Mouse (Mus musculus) retina, postnatal 7 days (tissue): ENCODE data around the gene Gm28048.

Source experiments
- DNase-seq: peaks from one replicate; pipeline ENCODE4 v3.0.0-alpha.2; 2012; ENCODE audit warnings: low read depth, low spot score

Gm28048 gene

DNA sequence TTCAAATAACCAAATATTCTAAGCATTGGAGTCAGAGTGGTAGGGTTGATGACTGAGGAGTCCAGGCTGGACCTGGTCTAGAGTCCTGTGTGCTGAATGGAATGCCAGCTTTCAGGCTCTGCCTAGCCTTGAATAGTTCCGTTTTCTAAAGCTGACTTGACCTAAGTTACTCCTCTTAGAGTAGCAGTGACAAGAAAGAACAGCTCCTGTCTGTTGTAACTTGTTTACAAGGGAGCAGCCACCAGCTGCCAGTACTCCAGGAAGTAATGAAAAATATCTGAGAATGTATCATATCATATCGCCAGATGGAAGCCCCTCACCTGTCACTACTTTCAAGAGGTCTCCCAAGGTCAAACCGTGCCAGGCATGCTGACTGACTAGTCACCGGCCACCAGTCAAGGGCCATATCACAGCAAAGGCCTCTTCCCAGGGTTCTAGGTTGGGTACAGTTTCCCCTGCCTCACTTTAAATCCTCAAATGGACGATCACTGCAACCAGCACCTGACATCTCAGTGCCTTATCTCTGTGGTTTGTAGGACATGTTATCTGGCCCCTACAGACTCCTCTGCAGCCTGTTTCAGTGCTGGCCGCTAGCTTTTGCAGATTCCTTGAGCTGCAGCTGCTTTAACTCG is 172.3 kb downstream of the Gm28048 start:
- DNase-seq = no peak

DNA sequence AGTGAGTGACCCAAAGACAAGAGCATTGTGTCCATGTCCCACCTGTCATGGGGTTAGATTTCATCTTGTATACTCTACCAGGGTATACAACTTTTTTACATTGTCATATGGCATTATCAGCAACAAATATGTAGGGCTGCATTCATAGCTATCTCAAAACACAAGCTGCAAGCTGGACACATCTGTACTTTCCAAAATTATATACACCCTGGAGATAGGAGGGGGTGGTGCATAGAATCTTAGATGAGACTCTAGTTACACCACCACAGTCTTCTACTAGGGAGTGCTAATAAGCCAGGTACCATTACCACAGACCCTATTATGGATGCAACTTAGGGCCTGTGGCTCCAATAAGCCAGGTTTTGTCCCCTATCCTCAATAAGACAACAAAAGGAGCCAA is 173.8 kb downstream of the Gm28048 start:
- DNase-seq = no peak

DNA sequence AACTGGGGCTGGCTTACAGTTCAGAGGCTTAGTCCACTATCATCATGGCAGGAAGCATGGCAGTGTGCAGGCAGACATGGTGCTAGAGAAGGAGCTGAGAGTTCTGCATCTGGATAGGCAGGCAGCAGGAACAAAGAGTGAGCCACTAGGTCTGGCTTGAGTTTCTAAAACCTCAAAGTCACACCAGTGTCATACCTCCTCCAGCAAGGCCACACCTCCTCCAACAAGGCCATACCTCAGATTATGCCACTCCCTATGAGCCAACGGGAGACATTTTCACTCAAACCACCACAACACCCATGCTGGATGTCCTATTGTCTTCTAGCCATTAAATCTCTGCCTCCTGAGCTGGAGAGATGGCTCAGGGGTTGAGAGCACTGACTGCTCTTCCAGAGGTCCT is 176.7 kb downstream of the Gm28048 start:
- DNase-seq = no peak

DNA sequence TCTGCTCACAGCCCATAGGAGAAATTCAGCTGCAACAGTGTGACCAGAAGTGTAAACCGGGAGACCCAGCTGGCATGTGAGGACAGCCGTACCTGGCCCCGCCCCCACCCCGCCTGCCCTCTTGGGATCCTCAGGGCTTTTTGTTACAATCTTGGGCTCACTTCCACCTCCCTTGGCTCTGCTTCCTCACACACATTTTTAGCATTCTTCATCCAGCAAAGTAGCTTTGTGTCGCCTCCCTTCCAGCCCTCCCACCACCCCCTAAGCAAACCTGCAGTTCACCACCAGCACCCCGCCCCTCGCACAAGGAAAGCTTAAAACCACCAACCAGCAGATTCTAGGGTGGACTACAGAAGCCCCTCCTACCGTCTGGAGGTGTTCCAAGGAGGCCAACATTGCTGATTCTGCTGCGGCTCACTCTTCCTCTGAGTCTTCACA is 181.9 kb downstream of the Gm28048 start:
- DNase-seq = no peak

DNA sequence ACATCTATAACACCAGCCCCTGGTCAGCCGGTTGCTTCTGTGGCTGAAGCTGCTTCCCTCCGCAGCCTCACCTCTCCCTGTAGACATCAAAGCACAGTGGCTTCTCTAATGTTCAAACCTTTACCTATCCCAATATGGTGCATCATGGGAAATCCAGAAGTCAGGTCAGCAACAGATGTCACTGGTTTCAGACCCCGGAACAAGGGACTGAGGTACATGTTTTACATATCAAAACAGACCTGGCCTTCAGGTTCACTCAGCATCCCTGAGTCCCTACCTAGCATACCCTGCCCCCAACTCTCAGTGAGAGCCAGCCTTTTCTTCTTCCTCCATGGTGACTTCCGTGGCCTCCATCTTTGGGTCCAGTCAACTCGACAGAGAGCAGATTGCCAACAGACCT is 183.0 kb downstream of the Gm28048 start:
- no peak for DNase-seq

DNA sequence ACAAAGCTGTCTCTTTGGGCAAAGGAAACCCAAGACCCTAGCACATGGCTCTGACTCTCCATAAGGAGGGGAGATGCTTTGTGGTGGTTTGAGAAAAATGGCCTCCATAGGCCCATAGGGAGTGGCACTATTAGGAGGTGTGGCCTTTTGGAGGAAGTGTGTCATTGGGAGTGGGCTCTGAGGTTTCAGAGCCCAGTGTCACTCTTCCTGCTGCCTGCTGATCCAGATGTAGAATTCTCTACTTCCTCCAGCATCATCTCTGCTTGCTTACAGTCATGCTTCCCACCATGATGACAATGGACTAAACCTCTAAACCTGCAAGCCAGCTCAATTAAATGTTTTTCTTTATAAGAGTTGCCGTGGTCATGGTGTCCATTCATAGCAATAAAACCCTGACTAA is 187.2 kb downstream of the Gm28048 start:
- DNase-seq = no peak

DNA sequence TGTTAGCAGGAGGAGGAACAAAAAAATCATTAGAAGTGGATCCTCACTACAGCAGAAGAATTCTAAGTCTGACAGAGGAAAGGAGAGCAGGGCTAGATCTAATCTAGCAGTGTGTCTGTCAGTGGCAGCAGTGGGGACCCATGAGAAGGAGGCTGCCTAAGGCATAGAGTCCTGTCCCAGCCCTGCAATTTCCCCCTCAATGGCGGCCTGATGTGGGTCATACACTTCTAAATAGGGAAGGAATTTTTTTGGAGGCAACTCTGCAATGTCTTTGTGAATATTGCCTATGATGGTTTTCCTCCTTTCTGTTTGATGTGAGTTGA is 188.0 kb downstream of the Gm28048 start:
- DNase-seq = no peak

DNA sequence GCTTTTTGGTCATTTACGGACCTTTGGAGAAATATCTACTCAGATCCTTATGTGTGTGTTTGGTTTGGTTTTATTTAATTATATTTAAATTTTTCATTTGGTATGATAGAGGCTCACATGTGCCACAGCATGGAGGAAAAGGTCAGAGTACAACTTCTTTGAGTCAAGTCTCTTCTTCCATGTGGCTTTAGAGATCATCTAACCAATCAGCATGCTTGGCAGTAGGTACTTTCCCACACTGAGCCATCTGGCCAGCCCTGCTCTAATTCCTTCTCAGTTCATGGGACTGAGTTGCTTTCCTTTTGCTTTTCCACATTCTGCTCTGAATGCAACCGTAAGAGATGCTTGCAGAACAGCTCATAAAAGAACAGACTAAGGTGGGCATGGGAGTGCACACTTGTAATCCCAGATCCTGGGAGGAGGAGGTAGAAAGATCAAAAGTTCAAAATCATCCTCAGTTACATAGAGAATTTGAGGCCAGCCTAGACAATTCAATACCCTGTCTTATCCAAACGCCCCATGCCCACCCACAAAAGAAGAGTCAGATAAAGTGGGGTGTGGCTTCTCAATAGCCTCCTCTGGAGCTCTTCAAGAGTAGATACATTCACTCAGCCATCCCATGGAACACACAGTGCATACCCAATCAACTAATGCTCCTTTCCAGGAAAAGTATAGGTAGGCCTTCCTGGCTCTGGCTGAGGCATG is 188.6 kb downstream of the Gm28048 start:
- DNase-seq = no peak

DNA sequence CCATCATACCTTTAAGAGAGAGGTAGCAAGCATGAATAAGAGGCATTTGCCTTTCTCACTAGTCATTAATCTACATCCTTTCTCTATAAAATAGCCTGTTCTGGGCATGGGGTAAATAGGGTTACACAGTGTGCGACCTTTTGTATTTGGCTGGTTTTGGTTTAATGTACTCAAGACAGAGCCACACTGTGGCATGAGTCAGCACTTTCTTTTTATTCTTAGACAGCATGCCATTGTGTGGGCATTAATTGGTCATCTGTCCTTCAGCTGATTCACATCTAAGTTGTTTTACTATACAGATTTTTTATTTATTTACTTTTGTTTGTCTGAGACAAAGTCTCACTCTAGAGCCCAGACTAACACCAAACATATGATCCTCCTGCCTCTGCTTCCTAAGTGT is 189.7 kb downstream of the Gm28048 start:
- DNase-seq = no peak

DNA sequence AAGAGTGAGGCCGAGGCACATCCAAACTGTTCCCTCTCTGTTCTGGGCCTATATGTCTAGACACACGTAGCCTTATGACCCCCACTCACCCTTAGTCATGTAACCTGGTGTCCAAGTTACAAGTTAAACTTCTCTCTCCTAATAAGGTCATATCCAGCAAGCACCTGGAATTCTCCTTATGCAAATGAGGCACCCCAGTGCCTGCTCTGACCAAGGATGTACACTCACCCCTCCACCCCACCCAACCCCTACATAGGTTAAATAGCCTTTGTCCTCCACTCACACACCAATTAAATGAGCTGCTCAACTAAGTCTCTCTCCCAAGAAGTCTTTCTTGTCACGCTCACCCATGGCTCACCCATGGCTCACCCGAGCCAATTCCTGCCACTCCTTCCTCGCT is 190.2 kb downstream of the Gm28048 start:
- no peak for DNase-seq

DNA sequence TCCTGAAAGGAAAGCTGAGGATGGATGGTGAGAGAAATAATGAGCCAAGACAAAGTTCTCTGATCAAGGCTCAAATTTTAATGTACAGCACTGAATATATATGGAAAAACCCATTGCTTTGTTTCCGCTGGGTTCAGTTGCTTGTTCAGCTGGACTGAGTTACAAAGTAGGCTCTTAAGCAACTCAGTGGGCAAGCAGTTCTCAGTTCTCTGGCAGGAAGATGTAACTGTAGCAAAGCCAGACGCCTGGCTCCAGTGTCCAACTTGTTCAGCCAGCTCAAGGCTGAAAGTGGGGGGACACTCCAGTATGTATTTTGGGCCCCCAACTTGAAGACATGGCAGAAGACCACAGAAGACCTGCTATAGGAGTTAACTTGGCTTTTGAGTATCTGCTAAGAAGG is 194.1 kb downstream of the Gm28048 start:
- DNase-seq = no peak
